Mouse (Mus musculus) T-helper 17 cell (primary cell): Measurements from ENCODE around the gene Rcor3.

Experiments
- in situ Hi-C, 2 experiments: fragments of 300-600 bp; cut with MboI, MseI; formaldehyde crosslinking; loops; 1 replicate in 1 of 2; 2 replicates in 1 of 2; pipeline ENCODE4 v1.15.1; 2025; ENCODE audit warnings: high pct_unique_total_duplicates in 2 of 2

Gene Rcor3

GRCm38 (mm10) chr1:192070618-192071051 lies 67.2 kb downstream of the Rcor3 start:
- in situ Hi-C loops = no loop called here

- in situ Hi-C loops = no loop called here
Measured at GRCm38 (mm10) chr1:192069971-192070591, 67.8 kb downstream of the Rcor3 start.

DNA sequence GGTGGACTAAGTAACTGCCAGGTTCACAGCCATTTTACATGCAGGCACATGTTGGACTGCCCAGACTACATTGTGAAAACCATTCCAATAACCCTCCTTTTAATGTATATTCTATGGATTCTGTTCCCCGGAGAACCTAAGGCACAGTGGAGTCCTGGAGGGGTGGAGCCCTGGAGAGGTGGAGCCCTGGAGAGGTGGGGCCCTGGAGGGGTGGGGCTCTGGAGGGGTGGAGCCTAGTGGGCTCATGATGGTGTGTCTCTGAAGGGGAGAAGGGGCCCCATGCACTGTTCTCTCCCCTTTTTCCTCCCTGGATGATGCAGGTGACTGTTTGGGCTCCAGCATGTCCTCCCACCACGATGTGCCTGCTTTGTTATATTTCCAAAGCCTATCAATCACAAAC lies 69.7 kb downstream of the Rcor3 start:
- in situ Hi-C loops = no loop called here

- in situ Hi-C loops = no loop called here
Measured at GRCm38 (mm10) chr1:192066956-192067355, 70.9 kb downstream of the Rcor3 start.

DNA sequence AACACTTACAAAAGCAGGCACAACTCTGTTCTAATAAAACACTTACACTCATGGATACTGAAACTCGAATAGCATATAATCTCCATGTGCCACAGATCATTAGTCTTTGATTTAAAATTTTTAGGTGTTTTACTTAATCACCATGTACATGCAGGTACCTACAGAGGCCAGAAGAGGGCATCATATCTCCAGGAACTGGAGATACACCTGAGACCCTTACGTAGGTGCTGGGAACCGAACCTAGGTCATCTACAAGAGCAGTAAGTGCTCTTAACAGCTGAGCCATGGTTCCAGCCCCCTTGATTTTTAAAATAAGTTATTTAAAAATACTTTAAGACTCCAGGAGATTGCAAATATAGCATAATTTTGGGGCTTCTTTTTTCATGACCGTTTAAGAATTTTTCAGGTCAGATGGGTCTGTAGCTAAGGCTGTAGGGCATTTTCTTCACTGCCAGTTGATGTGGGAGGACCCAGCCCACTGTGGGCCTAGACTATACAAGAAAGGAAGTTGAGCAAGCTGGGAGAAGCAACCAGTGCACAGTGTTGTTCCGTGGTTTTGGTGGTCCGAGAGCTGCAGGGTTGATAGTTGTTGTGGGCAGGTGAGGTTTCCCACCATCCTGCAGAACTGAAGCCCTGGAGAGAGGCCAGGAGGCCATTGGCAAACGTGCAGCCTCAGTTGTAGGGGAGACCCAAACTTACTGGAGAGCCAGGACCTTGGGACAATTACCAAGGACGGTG lies 74.5 kb downstream of the Rcor3 start:
- in situ Hi-C loops = no loop called here

DNA sequence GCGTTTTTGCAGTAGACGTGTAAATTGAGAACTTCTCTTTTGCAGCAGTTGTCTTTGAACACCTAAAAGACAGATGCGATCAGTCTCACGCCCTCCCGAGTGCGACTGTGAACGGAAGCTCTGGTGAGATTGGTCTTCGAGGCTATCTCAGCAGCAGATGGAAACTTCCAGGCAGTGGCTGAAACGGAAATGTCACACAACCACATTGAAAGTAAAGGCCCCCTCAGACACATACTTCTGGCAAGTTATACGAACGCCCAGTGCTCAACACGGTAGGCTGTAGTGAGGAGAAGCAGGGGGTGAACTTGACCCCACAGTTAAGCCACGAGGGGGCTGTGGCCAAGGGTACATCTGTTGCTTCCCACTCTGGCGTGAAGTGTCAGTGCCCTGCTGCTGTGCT lies 75.2 kb downstream of the Rcor3 start:
- in situ Hi-C loops = no loop called here

- in situ Hi-C loops = no loop called here
Measured at GRCm38 (mm10) chr1:192061666-192062306, 76.1 kb downstream of the Rcor3 start.

- in situ Hi-C loops = no loop called here
Measured at GRCm38 (mm10) chr1:192058911-192059310, 79.0 kb downstream of the Rcor3 start.

DNA sequence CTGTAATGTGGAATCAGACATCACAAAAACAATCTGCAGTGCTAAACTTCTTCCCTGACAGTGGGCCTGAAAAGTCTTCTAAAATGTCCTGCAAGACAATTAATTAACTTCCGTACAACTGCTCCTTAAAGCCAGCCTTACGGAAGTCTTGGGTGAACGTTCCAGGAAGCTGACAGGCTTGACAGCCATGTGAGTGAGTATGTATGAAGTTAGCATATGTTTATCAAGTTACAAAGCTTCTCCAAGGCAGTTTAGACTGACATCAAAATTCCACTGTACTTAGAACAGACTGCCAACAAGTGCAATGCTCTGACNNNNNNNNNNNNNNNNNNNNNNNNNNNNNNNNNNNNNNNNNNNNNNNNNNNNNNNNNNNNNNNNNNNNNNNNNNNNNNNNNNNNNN lies 84.1 kb downstream of the Rcor3 start:
- in situ Hi-C loops = no loop called here

GRCm38 (mm10) chr1:192052986-192053385 lies 84.9 kb downstream of the Rcor3 start:
- in situ Hi-C loops = no loop called here

DNA sequence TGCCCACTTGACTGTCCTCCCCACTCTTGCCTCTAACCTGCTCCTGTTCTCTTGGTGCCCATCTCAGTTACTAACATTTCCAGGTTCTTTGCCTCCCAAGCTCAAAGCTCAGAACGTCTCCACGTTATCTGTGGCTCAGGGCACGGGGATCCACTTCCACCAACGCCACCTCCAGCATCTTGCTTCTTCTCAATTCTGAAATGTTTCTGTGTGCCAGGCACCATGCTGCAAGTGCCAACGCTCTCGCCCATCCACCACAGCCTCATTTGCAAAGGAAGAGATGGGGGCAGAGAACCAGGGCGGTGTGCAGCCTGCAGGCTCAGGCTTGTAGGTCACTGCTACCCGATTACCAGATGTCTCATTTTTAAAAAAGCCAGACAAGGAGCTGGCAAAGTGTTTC lies 85.4 kb downstream of the Rcor3 start:
- in situ Hi-C loops = no loop called here
